Mouse (Mus musculus) cortical plate, adult 2 months (tissue): ENCODE measurements around the gene Khdrbs2. TPM values are rescaled to one million over a fixed set of nuclear protein-coding genes. Genes with fewer than 3 reads are reported as not detected.
A peak's percentile ranks its signal among the peaks of the same experiment; 100 is the strongest.
"Not testable (repeated sequence)": the region's sequence is repeated elsewhere in the genome, so short reads cannot be mapped to it uniquely, and the experiment has no call there.

Source experiments
- H3K27ac ChIP-seq: fragments of 200-500 bp; 2 replicates; pipeline ENCODE4 v1.5.1; 2012; ENCODE audit warnings: low read length, control low read depth, inconsistent platforms; ENCODE audit not compliant: insufficient read depth
- H3K4me1 ChIP-seq: fragments of 200-500 bp; 2 replicates; pipeline ENCODE4 v1.6.1; 2011; ENCODE audit warnings: low read length; ENCODE audit not compliant: control insufficient read depth, insufficient read depth
- H3K4me3 ChIP-seq: fragments of 200-500 bp; 2 replicates; pipeline ENCODE4 v1.5.1; 2011; ENCODE audit warnings: mild to moderate bottlenecking, low read length, control low read depth; ENCODE audit not compliant: insufficient read depth
- CTCF ChIP-seq: fragments of 200-500 bp; IDR thresholded peaks from 2 replicates; pipeline ENCODE4 v1.5.1; 2011; ENCODE audit warnings: mild to moderate bottlenecking, control low read depth, low read length; ENCODE audit not compliant: insufficient read depth; ENCODE audit errors: extremely low read depth
- POLR2A ChIP-seq: fragments of 200-500 bp; IDR thresholded peaks from 2 replicates; pipeline ENCODE4 v1.6.1; 2011; ENCODE audit warnings: mild to moderate bottlenecking, low read length, control low read depth; ENCODE audit not compliant: insufficient read depth; ENCODE audit errors: extremely low read depth
- polyA plus RNA-seq: library from polyadenylated mRNA; depleted of rRNA; stranded (reverse); fragments of >200 nt; gene quantifications from 2 replicates; pipeline ENCODE4 v1.2.3, GENCODE M21; 2012

Khdrbs2 gene
- polyA plus RNA-seq, 1 experiment: 9.5 TPM

DNA sequence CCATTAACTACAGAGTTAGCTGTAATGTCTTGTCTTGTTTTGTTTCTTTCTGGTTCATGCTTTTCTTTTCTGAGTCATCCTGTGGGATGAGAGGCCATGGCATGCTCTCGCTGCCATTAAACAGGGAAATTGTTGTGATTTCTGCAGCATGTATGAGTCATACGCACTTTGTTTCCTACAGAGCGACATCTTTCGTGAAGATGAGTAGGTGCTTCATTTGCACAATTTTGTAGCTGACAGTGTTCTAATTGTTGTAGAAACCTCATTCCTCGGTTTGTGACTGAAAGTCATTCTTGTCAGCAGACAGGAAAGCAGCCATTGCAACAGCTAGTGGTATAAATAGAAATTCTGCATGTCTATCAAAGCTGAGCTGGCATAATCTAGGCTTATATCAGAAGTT is 271.4 kb downstream of the Khdrbs2 start:
- TF ChIP-seq POLR2A (no peak), CTCF (no peak)
- Histone ChIP-seq H3K4me3 (no peak overlapping the region), H3K27ac (peak overlapping the region; percentile 65; the same call in 1 of the 2 replicates), H3K4me1 (peaks cover 1% of the 10 kb centered on the region; the same call in 1 of the 2 replicates)

DNA sequence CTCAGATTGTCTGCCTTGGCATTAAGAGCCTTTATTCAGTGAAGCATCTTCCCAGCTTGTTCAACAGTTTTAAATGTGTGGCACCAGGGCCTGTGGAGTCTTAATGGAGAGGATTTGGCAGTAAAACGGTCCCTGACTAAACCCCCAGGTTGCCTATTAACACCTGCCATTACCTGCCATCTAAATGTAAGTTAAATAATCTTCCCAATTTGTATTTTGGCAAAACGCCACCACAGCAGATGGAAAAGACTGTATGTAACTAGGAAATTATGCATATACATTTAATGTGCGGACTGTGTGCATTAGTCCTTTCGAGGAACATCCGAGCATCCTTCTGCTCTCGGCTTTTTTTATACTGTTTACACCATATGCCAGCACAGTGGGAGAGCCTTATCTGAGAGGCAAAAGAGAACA is 290.6 kb downstream of the Khdrbs2 start:
- no peak overlapping the region for H3K27ac ChIP-seq

DNA sequence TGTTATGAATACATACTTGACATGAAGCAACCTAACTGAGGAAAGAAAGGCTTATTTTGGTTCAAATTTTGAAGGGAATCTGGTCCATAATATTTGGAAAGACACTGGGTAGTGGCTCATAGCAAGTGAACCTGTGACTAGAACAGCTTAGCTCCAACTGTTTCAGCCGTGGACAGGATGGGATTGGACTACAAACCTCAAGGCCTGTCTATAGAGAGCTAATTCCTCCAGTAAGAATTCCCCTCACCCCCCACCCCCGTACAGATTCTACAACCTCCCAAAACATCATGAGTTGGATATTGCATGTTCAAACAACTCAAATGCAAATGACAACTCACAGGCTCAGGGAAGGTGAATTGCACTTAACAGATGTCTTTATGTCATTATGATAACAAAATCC is 298.5 kb downstream of the Khdrbs2 start:
- TF ChIP-seq CTCF: no peak
- TF ChIP-seq POLR2A: no peak
- Histone ChIP-seq H3K27ac (no peak overlapping the region), H3K4me3 (no peak overlapping the region), H3K4me1 (peaks cover 1% of the 10 kb centered on the region; the same call in 1 of the 2 replicates)

More for the DNA sequence above, 290.6 kb downstream of the Khdrbs2 start:
- no peak for TF ChIP-seq CTCF
- no peak for TF ChIP-seq POLR2A
- H3K4me1 ChIP-seq: no peaks in the 10 kb centered on the region
- H3K4me3 ChIP-seq: no peak overlapping the region

DNA sequence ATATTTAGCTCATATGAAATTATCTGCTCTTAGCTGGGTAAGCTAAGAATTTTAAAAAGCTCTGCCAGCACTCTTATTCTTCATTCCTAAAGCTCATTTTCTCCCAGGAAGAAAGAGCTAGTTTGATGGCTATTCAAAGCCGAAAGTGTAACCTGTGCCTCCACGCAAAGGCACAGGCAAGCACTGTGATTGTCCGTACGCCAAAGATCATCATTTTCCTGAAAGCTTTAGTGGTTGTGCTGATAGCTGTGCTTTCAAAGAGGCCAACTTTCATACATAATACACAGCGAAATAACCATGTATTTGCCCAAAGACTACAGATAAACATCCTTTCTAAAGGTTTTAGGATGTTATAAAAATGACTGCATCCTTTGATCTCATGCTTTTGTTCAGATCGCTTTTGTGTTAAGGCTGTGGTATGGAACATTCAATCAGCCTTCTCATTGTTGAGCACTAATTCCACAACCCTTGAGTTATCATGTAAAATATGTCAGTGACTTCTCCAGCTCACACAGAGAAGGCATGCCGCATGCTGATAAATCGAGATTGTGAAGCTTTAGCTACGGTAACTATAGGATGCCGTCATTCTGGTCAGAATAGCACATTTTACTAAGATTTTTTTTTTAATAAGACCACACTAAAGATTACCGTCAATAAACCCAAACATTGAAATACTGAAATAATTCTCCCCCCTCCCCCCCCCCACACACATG is 299.1 kb downstream of the Khdrbs2 start:
- Histone ChIP-seq H3K4me3 (no peak overlapping the region), H3K4me1 (peaks cover 1% of the 10 kb centered on the region; the same call in 1 of the 2 replicates), H3K27ac (no peak overlapping the region)
- TF ChIP-seq POLR2A (no peak), CTCF (no peak)

DNA sequence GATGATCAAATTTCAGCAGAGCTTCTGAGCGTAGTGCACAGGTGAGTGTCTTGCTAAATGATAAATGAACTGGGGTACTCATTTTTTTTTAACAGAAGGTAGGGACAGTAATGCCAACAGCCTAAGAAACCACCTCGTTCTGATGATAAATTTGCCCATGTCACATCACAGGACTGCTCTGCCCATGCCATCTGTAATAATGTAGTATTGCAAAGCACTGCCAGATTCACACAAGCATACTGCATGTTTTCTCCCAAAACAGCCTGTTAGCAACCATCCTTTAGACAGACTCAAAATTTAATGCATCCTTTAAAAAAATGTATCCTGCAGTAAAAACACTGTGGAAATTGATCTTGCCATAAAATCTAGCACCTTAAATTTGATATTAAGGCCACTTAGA is 315.4 kb downstream of the Khdrbs2 start:
- TF ChIP-seq CTCF: no peak
- TF ChIP-seq POLR2A: no peak
- no peak overlapping the region for H3K27ac ChIP-seq

DNA sequence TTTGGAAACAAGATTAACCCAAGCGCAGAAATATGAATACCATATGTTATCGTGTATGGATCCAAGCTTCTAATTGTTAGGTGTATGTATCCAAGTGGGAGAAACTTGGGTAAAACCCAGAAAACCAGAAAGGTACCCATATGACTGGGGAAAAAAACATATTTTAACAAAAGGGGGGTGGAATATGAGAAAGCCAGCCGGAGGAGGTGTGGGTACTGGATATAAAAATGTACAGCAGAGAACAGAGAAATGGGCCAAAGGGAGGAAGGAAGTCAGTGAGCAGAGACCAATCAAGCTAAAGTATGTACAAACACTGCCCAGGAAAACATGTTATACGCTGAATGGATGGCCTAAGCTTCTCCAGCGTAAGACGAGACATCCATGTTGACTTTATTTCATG is 330.9 kb downstream of the Khdrbs2 start:
- Histone ChIP-seq H3K4me3 (no peak overlapping the region), H3K4me1 (no peaks in the 10 kb centered on the region; the same call in 1 of the 2 replicates), H3K27ac (peak overlapping the region; percentile 74)
- TF ChIP-seq CTCF (no peak), POLR2A (no peak)

More for the DNA sequence above, 315.4 kb downstream of the Khdrbs2 start:
- Histone ChIP-seq H3K4me1 (no peaks in the 10 kb centered on the region), H3K4me3 (no peak overlapping the region)

DNA sequence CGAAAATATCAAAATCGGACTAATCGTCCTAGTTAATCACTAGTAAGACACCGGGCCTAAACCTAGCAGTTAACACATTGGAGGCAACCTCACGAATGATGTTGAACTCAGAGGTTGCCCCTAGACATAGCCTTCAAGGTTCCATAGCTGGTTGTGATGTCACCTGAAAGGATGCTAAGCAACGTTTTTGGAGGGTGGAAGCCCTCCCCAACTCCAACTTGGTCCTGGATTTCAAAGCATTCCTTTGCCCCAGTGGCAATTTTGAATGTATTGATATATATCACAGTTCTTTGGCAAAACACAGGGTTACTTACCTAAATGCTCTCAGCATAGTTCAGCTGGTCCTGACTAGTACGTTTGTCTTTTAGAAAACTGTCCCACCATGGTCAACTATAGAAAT is 374.7 kb downstream of the Khdrbs2 start, which contains the start of gene Gm5415:
Gene Gm5415, minus strand, starts transcription at position 101 of the 400 bp plus-strand sequence.
- not testable (repeated sequence) for H3K4me3 ChIP-seq, H3K4me1 ChIP-seq, H3K27ac ChIP-seq

DNA sequence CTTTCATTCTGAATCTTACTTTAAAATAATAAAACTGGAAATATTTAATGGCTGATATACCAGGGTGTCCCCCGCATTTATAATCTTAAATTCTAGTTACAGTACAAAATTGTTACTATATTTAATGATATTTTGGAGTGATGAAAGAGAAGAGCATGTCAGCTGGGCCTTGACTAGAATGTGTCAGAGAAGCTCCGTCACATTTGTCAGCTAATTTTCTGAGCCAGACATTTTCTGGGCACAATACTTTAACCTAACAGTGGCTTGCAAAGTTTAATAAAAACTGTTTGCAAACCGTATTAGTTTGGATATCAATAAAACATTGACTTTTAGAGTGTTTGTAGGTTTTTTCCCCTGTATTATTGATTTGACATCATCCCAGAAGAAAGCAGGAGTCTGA is 380.9 kb downstream of the Khdrbs2 start:
- H3K4me1 ChIP-seq: no peaks in the 10 kb centered on the region; the same call in 1 of the 2 replicates
- H3K27ac ChIP-seq: no peak overlapping the region
- H3K4me3 ChIP-seq: no peak overlapping the region
- no peak for TF ChIP-seq POLR2A
- TF ChIP-seq CTCF: no peak

DNA sequence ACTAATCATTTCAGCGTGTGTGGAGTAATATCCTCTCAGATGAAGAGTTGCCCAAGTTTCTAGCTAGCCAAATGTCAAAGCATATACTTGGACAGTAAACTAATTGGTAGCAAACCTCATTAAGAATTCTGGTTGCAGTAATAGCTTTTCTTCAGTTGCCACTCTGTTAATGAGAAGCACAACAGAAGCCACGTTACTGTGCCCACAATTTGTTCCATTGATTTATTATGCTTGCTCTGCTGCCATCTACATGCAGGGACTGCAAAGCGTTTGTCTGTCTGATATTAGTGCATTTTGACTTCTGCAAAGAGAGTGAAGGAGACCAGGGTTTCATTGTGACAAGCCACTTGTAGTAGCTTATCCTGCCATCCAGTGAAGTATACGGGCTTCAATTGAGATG is 381.4 kb downstream of the Khdrbs2 start:
- H3K27ac ChIP-seq: no peak overlapping the region
- H3K4me3 ChIP-seq: no peak overlapping the region
- TF ChIP-seq POLR2A: no peak
- TF ChIP-seq CTCF: peak; percentile 63; the same call in 1 of the 2 replicates
- H3K4me1 ChIP-seq: no peaks in the 10 kb centered on the region; the same call in 1 of the 2 replicates

DNA sequence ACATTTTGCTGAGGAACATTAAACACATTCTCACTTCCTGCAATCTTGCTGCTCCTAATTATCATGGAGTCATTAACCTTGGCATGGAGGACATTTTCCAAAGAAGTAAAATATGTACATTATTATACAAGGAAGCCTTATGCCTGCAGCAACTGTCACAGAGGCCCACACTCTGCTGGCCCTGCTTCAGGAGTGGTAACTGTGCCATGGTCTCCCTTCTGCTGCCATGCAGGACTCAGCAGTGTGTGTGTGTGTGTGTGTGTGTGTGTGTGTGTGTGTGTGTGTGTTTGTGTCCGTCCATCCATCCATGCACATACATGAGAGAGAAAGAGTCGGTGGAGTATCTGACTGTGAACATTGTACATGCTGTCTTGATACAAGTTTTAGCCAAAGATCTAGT is 396.4 kb downstream of the Khdrbs2 start:
- TF ChIP-seq CTCF (no peak), POLR2A (no peak)
- H3K4me1 ChIP-seq: no peaks in the 10 kb centered on the region
- H3K27ac ChIP-seq: no peak overlapping the region
- H3K4me3 ChIP-seq: no peak overlapping the region
